In the genomic region with DNA sequence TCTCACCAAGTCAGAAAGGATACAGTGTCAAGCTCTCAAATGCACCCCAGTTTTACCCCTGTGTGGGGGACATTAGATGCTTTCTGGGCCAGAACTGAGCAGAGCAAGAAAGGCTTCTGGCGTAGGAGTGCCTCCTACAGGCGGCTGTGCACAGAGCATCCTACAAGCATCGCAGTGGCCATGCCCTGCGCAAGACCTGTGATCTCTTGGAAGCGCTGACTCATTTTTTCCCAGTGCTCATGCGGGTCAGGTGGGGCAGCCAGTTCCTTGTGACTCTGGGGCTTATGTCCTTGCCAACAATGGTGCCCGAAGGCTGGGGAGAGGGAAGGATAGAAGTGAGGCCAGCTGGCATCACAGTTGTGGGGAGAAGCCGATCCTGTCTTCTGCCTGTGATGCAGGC, we compare ENCODE assay signal across 9 mouse cellular contexts. TPM values are rescaled to one million over a fixed set of nuclear protein-coding genes. Genes with fewer than 3 reads are reported as not detected.
A peak's percentile ranks its signal among the peaks of the same experiment; 100 is the strongest.
DNase-seq lines count a peak whose midpoint lies in the region; TF ChIP-seq lines count a peak whose summit lies in the region.
"Had no signal": no experiment of that assay in that cellular context is flagged by ENCODE, and none has a peak within 500 bp of the region (broad histone marks: within the 10 kb centered on the region; RNA-seq: fewer than 3 reads in every experiment).

No protein-coding gene starts in this region.

- no peaks in the 10 kb centered on the region for H3K27me3 ChIP-seq in kidney, adult 2 months (replicated peaks; ENCODE audit: control insufficient read depth, insufficient read depth, low read length)
- H3K27me3 ChIP-seq: limb, embryonic 12.5 days had no signal

- no peaks in the 10 kb centered on the region for H3K36me3 ChIP-seq in kidney, adult 2 months (ENCODE audit: control insufficient read depth, insufficient read depth, low read length)
- H3K36me3 ChIP-seq: limb, embryonic 12.5 days had no signal

- 48% methylated on average over 8 of the region's 8 CpGs for WGBS in kidney, adult 2 months

- no peaks in the 10 kb centered on the region for H3K4me1 ChIP-seq in kidney, adult 2 months (ENCODE audit: control insufficient read depth, insufficient read depth, low read length)

- H3K4me3 ChIP-seq in kidney, adult 2 months (ENCODE audit: insufficient read depth, low read depth, low read length): no peak overlapping the region
- H3K4me3 ChIP-seq: limb, embryonic 12.5 days had no signal

- peak; percentile 55 for TF ChIP-seq CTCF in kidney, adult 2 months (conservative IDR thresholded peaks at IDR 0.05; ENCODE audit: insufficient read depth, insufficient read length, low read depth, low read length)

- no peak for TF ChIP-seq POLR2A in kidney, adult 2 months (IDR thresholded peaks at IDR 0.05; ENCODE audit: low read depth, low read length)

- no peak overlapping the region for H3K27ac ChIP-seq in kidney, adult 2 months (ENCODE audit: insufficient read depth, low read depth, low read length)
- H3K27ac ChIP-seq: limb, embryonic 12.5 days had no signal

- no peak for DNase-seq in kidney, adult 2 months
- DNase-seq in kidney, adult 11 months: no peak
- DNase-seq in urinary bladder, postnatal 25 days (ENCODE audit: low spot score): peak; percentile 47
- no peak for DNase-seq in urinary bladder, postnatal 10 days (ENCODE audit: low spot score)
- DNase-seq in cerebellum, adult 11-12 months: peak; percentile 88
- peak; percentile 66 for DNase-seq in heart, postnatal 4 days
- DNase-seq in thymus, postnatal 14 days: peak; percentile 55
- DNase-seq in frontal cortex, postnatal 25 days (ENCODE audit: low spot score in 2 of 2): no peak

RNA-seq across cellular contexts. Expression of a gene that starts 54.6 kb away (rescaled TPM):
- polyA plus RNA-seq in kidney, adult 2 months (2012; rRNA removed): 6.2 and 6.4 TPM in 2 replicates
- total RNA-seq in heart, postnatal 4 days (2021): 10 to 100 TPM; 11.1 to 13.6 TPM

Comparison
In these comparisons a context has a peak if more than half of its experiments do, and no peak if none do; other contexts are left out.
1. DNase-seq: peak in urinary bladder, postnatal 25 days (single experiment), cerebellum, adult 11-12 months (single experiment), heart, postnatal 4 days (single experiment) and thymus, postnatal 14 days (single experiment); none in kidney, adult 2 months (single experiment), kidney, adult 11 months (single experiment), urinary bladder, postnatal 10 days (single experiment) and frontal cortex, postnatal 25 days (0 of 2).